Mouse (Mus musculus): ENCODE data around the gene Tspan11.

- TF ChIP-seq EP300 (IDR thresholded peaks at IDR 0.05; ENCODE audit: low read depth) (no peak), CTCF (IDR thresholded peaks at IDR 0.05; ENCODE audit: low read depth) (no peak)
These were observed 109.5 kb downstream of the Tspan11 start for GRCm38 (mm10) chr6:127996928-127997327.
